Mouse (Mus musculus) lung, embryonic 15.5 days (tissue): ENCODE results near the gene Syne1. TPM values are rescaled to one million over a fixed set of nuclear protein-coding genes. Genes with fewer than 3 reads are reported as not detected.

Source experiments
- ATAC-seq: fragments of 200-750 bp; cut with Nextera tagmentation; 2 replicates; pipeline ENCODE4 v1.8.0; 2017; ENCODE audit warnings: moderate number of reproducible peaks, borderline replicate concordance; ENCODE audit not compliant: low FRiP score, low TSS enrichment; ENCODE audit errors: extremely low read depth
- H3K27ac ChIP-seq: fragments of 300-500 bp; sonication (generic); 2 replicates; pipeline ENCODE4 v1.5.1; 2015; ENCODE audit warnings: moderate library complexity, mild to moderate bottlenecking, inconsistent platforms
- H3K27me3 ChIP-seq: fragments of 300-500 bp; sonication (generic); 2 replicates; pipeline ENCODE4 v1.6.1; 2015; ENCODE audit warnings: inconsistent platforms
- H3K36me3 ChIP-seq: fragments of 300-500 bp; sonication (generic); 2 replicates; pipeline ENCODE4 v1.6.1; 2015; ENCODE audit warnings: inconsistent platforms
- H3K4me1 ChIP-seq: fragments of 300-500 bp; sonication (generic); 2 replicates; pipeline ENCODE4 v1.6.1; 2015; ENCODE audit warnings: inconsistent platforms
- H3K4me2 ChIP-seq: fragments of 300-500 bp; sonication (generic); 2 replicates; pipeline ENCODE4 v1.6.1; 2015; ENCODE audit warnings: inconsistent platforms, mild to moderate bottlenecking, moderate library complexity
- H3K4me3 ChIP-seq: fragments of 300-500 bp; sonication (generic); 2 replicates; pipeline ENCODE4 v1.5.1; 2015; ENCODE audit warnings: mild to moderate bottlenecking, inconsistent platforms
- H3K9ac ChIP-seq: fragments of 300-500 bp; sonication (generic); 2 replicates; pipeline ENCODE4 v1.6.1; 2015; ENCODE audit warnings: inconsistent platforms
- H3K9me3 ChIP-seq: fragments of 300-500 bp; sonication (generic); 2 replicates; pipeline ENCODE4 v1.6.1; 2016; ENCODE audit warnings: inconsistent platforms
- WGBS: fragments of 180-500 bp; shearing (Covaris S2); methylation state at CpG from one replicate; pipeline ENCODE4 v1.1.7; 2015; 5-methylcytosine and 5-hydroxymethylcytosine counted together
- polyA plus RNA-seq: library from polyadenylated mRNA; unstranded; fragments of >200 nt; fragmentation: Nextera tagmentation; extraction: Ambion mirVana; gene quantifications from 2 replicates; pipeline ENCODE4 v1.2.1, GENCODE M21; 2015

The Syne1 gene
- polyA plus RNA-seq, 1 experiment from 2014 or later: 4.9 TPM

- ATAC-seq: no peak
- Histone ChIP-seq H3K36me3 (no peaks in the 10 kb centered on the region), H3K4me3 (no peak overlapping the region), H3K4me2 (no peak overlapping the region), H3K27me3 (no peaks in the 10 kb centered on the region), H3K9ac (no peak overlapping the region), H3K4me1 (no peaks in the 10 kb centered on the region), H3K9me3 (no peaks in the 10 kb centered on the region), H3K27ac (no peak overlapping the region)
- WGBS: 71% methylated on average over 8 of the region's 8 CpGs
Measured at GRCm38 (mm10) chr10:5008795-5009366, 542.4 kb downstream of the Syne1 start.

GRCm38 (mm10) chr10:4996592-4996991, 554.7 kb downstream of the Syne1 start:
- Histone ChIP-seq H3K4me2 (no peak overlapping the region), H3K4me3 (no peak overlapping the region), H3K27ac (no peak overlapping the region), H3K9me3 (no peaks in the 10 kb centered on the region), H3K27me3 (no peaks in the 10 kb centered on the region), H3K4me1 (no peaks in the 10 kb centered on the region), H3K36me3 (no peaks in the 10 kb centered on the region), H3K9ac (no peak overlapping the region)
- ATAC-seq: no peak
- 70% methylated on average over 3 of the region's 3 CpGs for whole genome bisulfite sequencing

GRCm38 (mm10) chr10:4993802-4994201, 557.5 kb downstream of the Syne1 start:
- Histone ChIP-seq H3K4me3 (no peak overlapping the region), H3K9me3 (no peaks in the 10 kb centered on the region), H3K9ac (no peak overlapping the region), H3K27me3 (no peaks in the 10 kb centered on the region), H3K27ac (no peak overlapping the region), H3K36me3 (no peaks in the 10 kb centered on the region), H3K4me1 (no peaks in the 10 kb centered on the region), H3K4me2 (no peak overlapping the region)
- ATAC-seq: no peak
- WGBS: 35% methylated on average over 3 of the region's 3 CpGs

- Histone ChIP-seq H3K9me3 (no peaks in the 10 kb centered on the region), H3K9ac (no peak overlapping the region), H3K4me1 (no peaks in the 10 kb centered on the region), H3K27ac (no peak overlapping the region), H3K36me3 (no peaks in the 10 kb centered on the region), H3K4me3 (no peak overlapping the region), H3K27me3 (no peaks in the 10 kb centered on the region), H3K4me2 (no peak overlapping the region)
- 46% methylated on average over 2 of the region's 2 CpGs for WGBS
- ATAC-seq: no peak
Measured at GRCm38 (mm10) chr10:4983919-4984318, 567.4 kb downstream of the Syne1 start.

- no peaks in the 10 kb centered on the region for H3K27me3 ChIP-seq
- no peak overlapping the region for H3K4me3 ChIP-seq
- no peaks in the 10 kb centered on the region for H3K9me3 ChIP-seq
- 93% methylated on average over 3 of the region's 3 CpGs for WGBS
- H3K36me3 ChIP-seq: no peaks in the 10 kb centered on the region
- H3K4me1 ChIP-seq: no peaks in the 10 kb centered on the region
- no peak for ATAC-seq
- H3K9ac ChIP-seq: no peak overlapping the region
- no peak overlapping the region for H3K27ac ChIP-seq
- no peak overlapping the region for H3K4me2 ChIP-seq
Measured at GRCm38 (mm10) chr10:4977374-4977773, 573.9 kb downstream of the Syne1 start.

GRCm38 (mm10) chr10:4976557-4976956, 574.7 kb downstream of the Syne1 start:
- Histone ChIP-seq H3K4me2 (no peak overlapping the region), H3K9ac (no peak overlapping the region), H3K36me3 (no peaks in the 10 kb centered on the region), H3K27ac (no peak overlapping the region), H3K4me3 (no peak overlapping the region), H3K4me1 (no peaks in the 10 kb centered on the region), H3K27me3 (no peaks in the 10 kb centered on the region), H3K9me3 (no peaks in the 10 kb centered on the region)
- ATAC-seq: no peak
- WGBS: 75% methylated on average over 2 of the region's 2 CpGs

GRCm38 (mm10) chr10:4974246-4974645, 577.0 kb downstream of the Syne1 start:
- 73% methylated on average over 4 of the region's 4 CpGs for WGBS
- ATAC-seq: no peak
- Histone ChIP-seq H3K36me3 (no peaks in the 10 kb centered on the region), H3K4me2 (no peak overlapping the region), H3K4me3 (no peak overlapping the region), H3K9ac (no peak overlapping the region), H3K4me1 (no peaks in the 10 kb centered on the region), H3K27ac (no peak overlapping the region), H3K9me3 (no peaks in the 10 kb centered on the region), H3K27me3 (no peaks in the 10 kb centered on the region)

- no peak for ATAC-seq
- Histone ChIP-seq H3K36me3 (no peaks in the 10 kb centered on the region), H3K27ac (no peak overlapping the region), H3K4me1 (no peaks in the 10 kb centered on the region), H3K4me3 (no peak overlapping the region), H3K9ac (no peak overlapping the region), H3K27me3 (no peaks in the 10 kb centered on the region), H3K9me3 (no peaks in the 10 kb centered on the region), H3K4me2 (no peak overlapping the region)
- 29% methylated on average over 2 of the region's 2 CpGs for WGBS
Measured at GRCm38 (mm10) chr10:4972026-4972425, 579.3 kb downstream of the Syne1 start.

- Histone ChIP-seq H3K4me2 (no peak overlapping the region), H3K9me3 (no peaks in the 10 kb centered on the region), H3K27ac (no peak overlapping the region), H3K4me1 (no peaks in the 10 kb centered on the region), H3K27me3 (no peaks in the 10 kb centered on the region), H3K4me3 (no peak overlapping the region), H3K9ac (no peak overlapping the region), H3K36me3 (no peaks in the 10 kb centered on the region)
- no peak for ATAC-seq
Measured at GRCm38 (mm10) chr10:4971586-4971985, 579.7 kb downstream of the Syne1 start.

- no peak overlapping the region for H3K27ac ChIP-seq
- ATAC-seq: no peak
- no peak overlapping the region for H3K4me2 ChIP-seq
- no peaks in the 10 kb centered on the region for H3K36me3 ChIP-seq
- H3K9me3 ChIP-seq: no peaks in the 10 kb centered on the region
- no peaks in the 10 kb centered on the region for H3K27me3 ChIP-seq
- H3K4me3 ChIP-seq: no peak overlapping the region
- WGBS: 56% methylated on average over 7 of the region's 7 CpGs
- no peak overlapping the region for H3K9ac ChIP-seq
- H3K4me1 ChIP-seq: no peaks in the 10 kb centered on the region
Measured at GRCm38 (mm10) chr10:4971156-4971555, 580.1 kb downstream of the Syne1 start.

Other genes with a start within 250 kb of the Syne1 start
- 9.3 and 10.4 TPM in 2 replicates for gene Myct1, start 42.3 kb upstream of the Syne1 start, polyA plus RNA-seq
- gene Vip, start 87.7 kb upstream of the Syne1 start, polyA plus RNA-seq: 0.50 and 1.0 TPM in 2 replicates